Mouse (Mus musculus): ENCODE data around the gene Ssh2. TPM values are rescaled to one million over a fixed set of nuclear protein-coding genes. Genes with fewer than 3 reads are reported as not detected.

Ssh2 gene
- polyA plus RNA-seq (2012; rRNA removed) (7.7 and 8.2 TPM in 2 replicates), polyA plus RNA-seq (2014; fragmentation: Nextera tagmentation; extraction: Ambion mirVana) (10.0 TPM in 2 replicates)

GRCm38 (mm10) chr11:77215951-77216760 lies at the start of gene Ssh2:
TSS of gene Ssh2 (plus strand) at chr11:77216287.
- Histone ChIP-seq H3K4me3 (replicated peaks; ENCODE audit: low read length) (peak within 1 kb of the TSS; percentile 94), H3K9ac (ENCODE audit: low read depth, low read length, severe bottlenecking) (peak within 1 kb of the TSS; percentile 89), H3K27ac (replicated peaks; ENCODE audit: low read depth, low read length) (peak within 1 kb of the TSS; percentile 84), H3K9me3 (ENCODE audit: control insufficient read depth, low read length) (no peaks in the 10 kb centered on the region), H3K27me3 (ENCODE audit: control insufficient read depth, insufficient read depth, low read length) (no peaks in the 10 kb centered on the region), H3K36me3 (ENCODE audit: control insufficient read depth, insufficient read depth, low read length) (no peaks in the 10 kb centered on the region), H3K4me2 (replicated peaks; ENCODE audit: low read depth, low read length, severe bottlenecking) (peak within 1 kb of the TSS; percentile 90), H3K4me1 (ENCODE audit: control insufficient read depth, insufficient read depth, low read length) (peaks cover 5% of the 10 kb centered on the region)
- peak; percentile 87 for DNase-seq (ENCODE audit: low spot score)
- 0 out of 2 replicates have a peak, but pooled peaks have one; percentile 17 for TF ChIP-seq POLR2A (IDR thresholded peaks at IDR 0.05; ENCODE audit: borderline replicate concordance, extremely low read depth, insufficient read depth, insufficient read length)
- WGBS, result under 1% methylated on average over 38 of the region's 82 CpGs
- peak; percentile 89 for ATAC-seq (ENCODE audit: low FRiP score, low read depth)

GRCm38 (mm10) chr11:77173731-77174130 lies 42.4 kb upstream of the Ssh2 start:
- 59% methylated on average over 4 of the region's 4 CpGs for whole genome bisulfite sequencing
- no peak for ATAC-seq (ENCODE audit: low FRiP score, low read depth)

GRCm38 (mm10) chr11:77174531-77174930 lies 41.6 kb upstream of the Ssh2 start:
- Histone ChIP-seq H3K4me2 (replicated peaks; ENCODE audit: low read depth, low read length, severe bottlenecking) (no peak overlapping the region), H3K9me3 (ENCODE audit: control insufficient read depth, low read length) (no peaks in the 10 kb centered on the region), H3K4me3 (replicated peaks; ENCODE audit: low read length) (no peak overlapping the region), H3K4me1 (ENCODE audit: control insufficient read depth, insufficient read depth, low read length) (no peaks in the 10 kb centered on the region), H3K36me3 (ENCODE audit: control insufficient read depth, insufficient read depth, low read length) (no peaks in the 10 kb centered on the region), H3K27ac (replicated peaks; ENCODE audit: low read depth, low read length) (no peak overlapping the region), H3K27me3 (ENCODE audit: control insufficient read depth, insufficient read depth, low read length) (no peaks in the 10 kb centered on the region), H3K9ac (ENCODE audit: low read depth, low read length, severe bottlenecking) (no peak overlapping the region)
- ATAC-seq (ENCODE audit: low FRiP score, low read depth), result no peak
- TF ChIP-seq POLR2A (IDR thresholded peaks at IDR 0.05; ENCODE audit: borderline replicate concordance, extremely low read depth, insufficient read depth, insufficient read length), result no peak
- 59% methylated on average over 7 of the region's 7 CpGs for WGBS
- DNase-seq (ENCODE audit: low spot score), result no peak

More at GRCm38 (mm10) chr11:77173731-77174130, 42.4 kb upstream of the Ssh2 start:
- DNase-seq (ENCODE audit: low spot score), result no peak
- Histone ChIP-seq H3K27ac (replicated peaks; ENCODE audit: low read depth, low read length) (no peak overlapping the region), H3K9me3 (ENCODE audit: control insufficient read depth, low read length) (no peaks in the 10 kb centered on the region), H3K4me3 (replicated peaks; ENCODE audit: low read length) (no peak overlapping the region), H3K4me2 (replicated peaks; ENCODE audit: low read depth, low read length, severe bottlenecking) (no peak overlapping the region), H3K27me3 (ENCODE audit: control insufficient read depth, insufficient read depth, low read length) (no peaks in the 10 kb centered on the region), H3K9ac (ENCODE audit: low read depth, low read length, severe bottlenecking) (no peak overlapping the region), H3K36me3 (ENCODE audit: control insufficient read depth, insufficient read depth, low read length) (no peaks in the 10 kb centered on the region), H3K4me1 (ENCODE audit: control insufficient read depth, insufficient read depth, low read length) (no peaks in the 10 kb centered on the region)
- TF ChIP-seq POLR2A (IDR thresholded peaks at IDR 0.05; ENCODE audit: borderline replicate concordance, extremely low read depth, insufficient read depth, insufficient read length), result no peak

GRCm38 (mm10) chr11:77179771-77180170 lies 36.3 kb upstream of the Ssh2 start:
- Histone ChIP-seq H3K4me2 (replicated peaks; ENCODE audit: low read depth, low read length, severe bottlenecking) (no peak overlapping the region), H3K9ac (ENCODE audit: low read depth, low read length, severe bottlenecking) (no peak overlapping the region), H3K9me3 (ENCODE audit: control insufficient read depth, low read length) (no peaks in the 10 kb centered on the region), H3K4me3 (replicated peaks; ENCODE audit: low read length) (no peak overlapping the region), H3K36me3 (ENCODE audit: control insufficient read depth, insufficient read depth, low read length) (no peaks in the 10 kb centered on the region), H3K27ac (replicated peaks; ENCODE audit: low read depth, low read length) (no peak overlapping the region), H3K27me3 (ENCODE audit: control insufficient read depth, insufficient read depth, low read length) (no peaks in the 10 kb centered on the region), H3K4me1 (ENCODE audit: control insufficient read depth, insufficient read depth, low read length) (no peaks in the 10 kb centered on the region)
- ATAC-seq (ENCODE audit: low FRiP score, low read depth) (no peak), DNase-seq (ENCODE audit: low spot score) (no peak)
- 90% methylated on average over 3 of the region's 3 CpGs for WGBS
- TF ChIP-seq POLR2A (IDR thresholded peaks at IDR 0.05; ENCODE audit: borderline replicate concordance, extremely low read depth, insufficient read depth, insufficient read length), result no peak

- WGBS, result 37% methylated on average over 4 of the region's 4 CpGs
- Histone ChIP-seq H3K36me3 (ENCODE audit: control insufficient read depth, insufficient read depth, low read length) (no peaks in the 10 kb centered on the region), H3K4me2 (replicated peaks; ENCODE audit: low read depth, low read length, severe bottlenecking) (no peak overlapping the region), H3K9ac (ENCODE audit: low read depth, low read length, severe bottlenecking) (no peak overlapping the region), H3K9me3 (ENCODE audit: control insufficient read depth, low read length) (no peaks in the 10 kb centered on the region), H3K4me3 (replicated peaks; ENCODE audit: low read length) (no peak overlapping the region), H3K4me1 (ENCODE audit: control insufficient read depth, insufficient read depth, low read length) (no peaks in the 10 kb centered on the region), H3K27ac (replicated peaks; ENCODE audit: low read depth, low read length) (no peak overlapping the region), H3K27me3 (ENCODE audit: control insufficient read depth, insufficient read depth, low read length) (no peaks in the 10 kb centered on the region)
- TF ChIP-seq POLR2A (IDR thresholded peaks at IDR 0.05; ENCODE audit: borderline replicate concordance, extremely low read depth, insufficient read depth, insufficient read length), result no peak
- DNase-seq (ENCODE audit: low spot score) (no peak), ATAC-seq (ENCODE audit: low FRiP score, low read depth) (no peak)
Observed at GRCm38 (mm10) chr11:77180886-77181285, 35.2 kb upstream of the Ssh2 start.
